Mouse (Mus musculus) kidney, adult 2 months (tissue): ENCODE data around the gene Rimbp2.

Source experiments
- CTCF ChIP-seq: fragments of 200-500 bp; conservative IDR thresholded peaks from 2 replicates; pipeline ENCODE4 v1.5.1; 2011; ENCODE audit warnings: low read depth, mild to moderate bottlenecking, control low read depth, low read length, moderate library complexity, mixed read lengths; ENCODE audit not compliant: insufficient read depth, insufficient read length
- POLR2A ChIP-seq: fragments of 200-500 bp; IDR thresholded peaks from one replicate; pipeline ENCODE4 v1.6.1; 2011; ENCODE audit warnings: low read depth, low read length, control low read depth

DNA sequence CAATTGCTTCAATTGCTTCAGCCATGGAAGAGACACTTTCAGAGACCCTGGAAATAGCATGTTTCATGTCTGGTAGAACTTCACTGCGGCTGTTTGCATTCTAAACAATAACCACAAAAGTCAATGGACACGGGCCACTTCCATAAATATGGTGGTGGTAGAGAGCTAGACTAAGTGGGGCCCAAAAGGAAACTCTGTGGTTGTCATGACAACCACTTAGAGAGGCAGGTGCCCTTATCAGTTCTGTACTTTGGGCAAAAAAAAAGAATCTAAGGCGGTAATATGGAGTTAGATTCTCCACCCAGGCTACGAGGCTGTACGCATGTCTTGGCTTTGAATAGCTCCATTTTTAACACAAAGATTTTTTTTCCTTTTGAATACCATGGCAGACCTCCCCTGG is 86.5 kb downstream of the Rimbp2 start:
- no peak for TF ChIP-seq POLR2A
- TF ChIP-seq CTCF, result no peak
